Mouse (Mus musculus) spleen, adult 18-20 months (tissue): ENCODE data around the gene Hcfc1.

Source experiments
- DNase-seq, 2 experiments: peaks; one replicate each; pipeline ENCODE4 v3.0.0; 2022; ENCODE audit warnings: mixed read lengths in 2 of 2

The Hcfc1 gene

GRCm38 (mm10) chrX:73941860-73942259 lies 24.3 kb downstream of the Hcfc1 start:
- DNase-seq, result no peak

GRCm38 (mm10) chrX:73931871-73932270 lies 34.3 kb downstream of the Hcfc1 start:
- no peak for DNase-seq

- DNase-seq, result peak; percentile 56 to 66
Observed at GRCm38 (mm10) chrX:73930402-73931062, 35.6 kb downstream of the Hcfc1 start, which contains the start of gene Renbp. Gene Renbp (minus strand): TSS chrX:73930850.

GRCm38 (mm10) chrX:73922550-73922882 lies 43.6 kb downstream of the Hcfc1 start:
- no peak for DNase-seq

GRCm38 (mm10) chrX:73921823-73922549 lies 44.2 kb downstream of the Hcfc1 start, which contains the start of the genes Arhgap4 and Naa10:
Gene Arhgap4 (minus strand): TSS chrX:73921870.
Gene Naa10 (minus strand): TSS chrX:73921944.
- peak; percentile 65 to 68 for DNase-seq

GRCm38 (mm10) chrX:73921285-73921822 lies 44.8 kb downstream of the Hcfc1 start:
- DNase-seq, result no peak

- no peak for DNase-seq
Observed at GRCm38 (mm10) chrX:73918631-73919030, 47.5 kb downstream of the Hcfc1 start.

GRCm38 (mm10) chrX:73916945-73917344 lies 49.2 kb downstream of the Hcfc1 start:
- no peak for DNase-seq

- peak; percentile 71 to 81 for DNase-seq
Observed at GRCm38 (mm10) chrX:73914827-73915703, 51.1 kb downstream of the Hcfc1 start.

GRCm38 (mm10) chrX:73911588-73911987 lies 54.6 kb downstream of the Hcfc1 start:
- DNase-seq, result peak; percentile 55 to 57

- peak; percentile 69 to 72 for DNase-seq
Observed at GRCm38 (mm10) chrX:73911156-73911555, 55.0 kb downstream of the Hcfc1 start.

- no peak for DNase-seq
Observed at GRCm38 (mm10) chrX:73910451-73910850, 55.7 kb downstream of the Hcfc1 start.

GRCm38 (mm10) chrX:73910049-73910448 lies 56.1 kb downstream of the Hcfc1 start:
- no peak for DNase-seq

GRCm38 (mm10) chrX:73897959-73898358 lies 68.2 kb downstream of the Hcfc1 start:
- no peak for DNase-seq

GRCm38 (mm10) chrX:73895719-73896118 lies 70.4 kb downstream of the Hcfc1 start, which contains the start of gene L1cam:
Gene L1cam (minus strand): TSS chrX:73896105.
- DNase-seq, result peak; percentile 21 to 58

- no peak for DNase-seq
Observed at GRCm38 (mm10) chrX:73892833-73893232, 73.3 kb downstream of the Hcfc1 start.
